Mouse (Mus musculus): ENCODE results near the gene 0610040J01Rik. TPM values are rescaled to one million over a fixed set of nuclear protein-coding genes. Genes with fewer than 3 reads are reported as not detected.
A peak's percentile ranks its signal among the peaks of the same experiment; 100 is the strongest.

The 0610040J01Rik gene
- total and polyA plus RNA-seq, 3 experiments, result not detected

GRCm38 (mm10) chr5:63907513-63907912, 95.3 kb downstream of the 0610040J01Rik start:
- no peaks in the 10 kb centered on the region for H3K9me3 ChIP-seq (replicated peaks)
- no peaks in the 10 kb centered on the region for H3K27me3 ChIP-seq (ENCODE audit: insufficient read depth, low read length)
- no peak overlapping the region for H3K4me3 ChIP-seq (ENCODE audit: low read depth, low read length)
- no peak for DNase-seq (ENCODE audit: low spot score)
- TF ChIP-seq GATA2 (IDR thresholded peaks at IDR 0.05; ENCODE audit: borderline replicate concordance, low read depth, low read length) (no peak), POLR2AphosphoS5 (IDR thresholded peaks at IDR 0.05; ENCODE audit: insufficient replicate concordance, low read depth, low read length) (no peak), CTCF (IDR thresholded peaks at IDR 0.05; ENCODE audit: low read depth, low read length) (no peak), GATA1 (IDR thresholded peaks at IDR 0.05; ENCODE audit: borderline replicate concordance, low read length) (no peak), TAL1 (conservative IDR thresholded peaks at IDR 0.05; ENCODE audit: low read depth, low read length) (no peak)
- no peak for ATAC-seq (ENCODE audit: extremely low read depth, insufficient number of reproducible peaks, low FRiP score, poor library complexity, severe bottlenecking)
- peaks cover 10% of the 10 kb centered on the region for H3K36me3 ChIP-seq (replicated peaks)
- no peaks in the 10 kb centered on the region; the same call in 1 of the 2 replicates for H3K4me1 ChIP-seq (ENCODE audit: insufficient read depth, low read depth, low read length)

- Histone ChIP-seq H3K4me1 (ENCODE audit: insufficient read depth, low read depth, low read length) (no peaks in the 10 kb centered on the region; the same call in 1 of the 2 replicates), H3K27me3 (ENCODE audit: insufficient read depth, low read length) (no peaks in the 10 kb centered on the region), H3K36me3 (replicated peaks) (peaks cover 15% of the 10 kb centered on the region), H3K9me3 (replicated peaks) (no peaks in the 10 kb centered on the region), H3K4me3 (ENCODE audit: low read depth, low read length) (no peak overlapping the region)
- no peak for ATAC-seq (ENCODE audit: extremely low read depth, insufficient number of reproducible peaks, low FRiP score, poor library complexity, severe bottlenecking)
- no peak for TF ChIP-seq TAL1 (conservative IDR thresholded peaks at IDR 0.05; ENCODE audit: low read depth, low read length)
- no peak for DNase-seq (ENCODE audit: low spot score)
Measured at GRCm38 (mm10) chr5:63910171-63910960, 98.2 kb downstream of the 0610040J01Rik start.

DNA sequence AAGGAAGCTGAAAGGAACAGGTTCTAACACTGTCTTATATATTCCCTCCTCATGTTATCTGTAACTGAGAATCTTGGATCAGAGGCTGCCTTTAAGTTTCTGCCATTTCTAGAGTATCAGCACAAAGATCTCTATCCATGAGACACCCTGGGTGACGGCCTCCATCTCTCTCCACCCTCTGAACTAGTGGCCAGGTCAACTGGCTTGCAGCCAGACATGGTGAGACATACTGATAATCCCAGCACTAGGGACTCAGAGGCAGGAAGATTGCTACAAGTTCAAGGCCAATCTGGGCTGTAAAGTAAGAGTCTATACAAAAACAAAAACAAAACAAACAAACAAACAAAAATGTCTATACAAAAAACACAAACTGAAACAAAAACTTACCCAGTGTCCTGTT, 102.7 kb downstream of the 0610040J01Rik start:
- TF ChIP-seq TAL1 (conservative IDR thresholded peaks at IDR 0.05; ENCODE audit: low read depth, low read length) (no peak), POLR2AphosphoS5 (IDR thresholded peaks at IDR 0.05; ENCODE audit: insufficient replicate concordance, low read depth, low read length) (no peak), GATA2 (IDR thresholded peaks at IDR 0.05; ENCODE audit: borderline replicate concordance, low read depth, low read length) (no peak), GATA1 (IDR thresholded peaks at IDR 0.05; ENCODE audit: borderline replicate concordance, low read length) (no peak)
- H3K9me3 ChIP-seq (replicated peaks), result no peaks in the 10 kb centered on the region
- H3K4me1 ChIP-seq (ENCODE audit: insufficient read depth, low read depth, low read length), result no peaks in the 10 kb centered on the region
- H3K4me3 ChIP-seq (ENCODE audit: low read depth, low read length), result no peak overlapping the region
- peaks cover 28% of the 10 kb centered on the region for H3K36me3 ChIP-seq (replicated peaks)
- no peak for DNase-seq (ENCODE audit: low spot score)
- ATAC-seq (ENCODE audit: extremely low read depth, insufficient number of reproducible peaks, low FRiP score, poor library complexity, severe bottlenecking), result no peak
- H3K27me3 ChIP-seq (ENCODE audit: insufficient read depth, low read length), result no peaks in the 10 kb centered on the region

DNA sequence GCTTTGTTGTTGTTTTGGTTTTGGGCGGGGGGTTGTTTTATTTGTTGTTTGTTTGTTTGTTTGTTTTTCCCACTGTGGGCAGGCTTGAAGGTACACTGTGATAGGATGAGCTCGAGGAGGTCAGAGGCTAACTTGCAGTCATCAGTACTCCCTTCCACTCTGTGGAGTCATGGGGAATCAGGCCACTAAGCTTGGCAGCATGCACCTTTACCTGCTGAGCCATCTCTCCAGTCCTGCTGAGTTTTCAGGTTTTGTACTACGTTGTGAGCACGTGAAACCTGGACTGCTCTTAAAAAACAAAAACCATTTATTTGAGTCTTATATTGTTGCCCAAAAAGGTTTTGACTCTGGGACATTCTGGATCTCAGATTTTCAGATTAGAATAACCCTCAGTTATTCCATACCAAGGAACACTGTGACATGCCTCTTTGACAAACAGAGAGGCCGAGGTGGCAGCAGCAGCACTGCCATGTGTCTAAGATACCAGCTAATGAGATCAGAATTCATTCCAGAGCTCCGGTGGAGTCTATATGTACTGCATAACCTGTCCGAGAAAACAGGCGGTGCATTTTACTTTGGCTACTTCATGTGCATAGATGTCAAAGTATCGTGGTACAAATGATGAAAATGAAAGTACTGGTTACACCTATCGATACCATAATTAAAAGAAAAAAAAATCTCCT, 104.4 kb downstream of the 0610040J01Rik start:
- H3K27me3 ChIP-seq (ENCODE audit: insufficient read depth, low read length), result no peaks in the 10 kb centered on the region
- no peaks in the 10 kb centered on the region for H3K9me3 ChIP-seq (replicated peaks)
- H3K4me1 ChIP-seq (ENCODE audit: insufficient read depth, low read depth, low read length), result no peaks in the 10 kb centered on the region
- no peak for TF ChIP-seq CTCF (IDR thresholded peaks at IDR 0.05; ENCODE audit: low read depth, low read length)
- TF ChIP-seq TAL1 (conservative IDR thresholded peaks at IDR 0.05; ENCODE audit: low read depth, low read length), result no peak
- no peak for TF ChIP-seq POLR2AphosphoS5 (IDR thresholded peaks at IDR 0.05; ENCODE audit: insufficient replicate concordance, low read depth, low read length)
- TF ChIP-seq GATA2 (IDR thresholded peaks at IDR 0.05; ENCODE audit: borderline replicate concordance, low read depth, low read length), result no peak
- no peak for TF ChIP-seq GATA1 (IDR thresholded peaks at IDR 0.05; ENCODE audit: borderline replicate concordance, low read length)
- H3K36me3 ChIP-seq (replicated peaks), result peaks cover 18% of the 10 kb centered on the region
- DNase-seq (ENCODE audit: low spot score), result no peak
- H3K4me3 ChIP-seq (ENCODE audit: low read depth, low read length), result no peak overlapping the region
- peak; percentile 8; the same call in 1 of the 2 replicates for ATAC-seq (ENCODE audit: extremely low read depth, insufficient number of reproducible peaks, low FRiP score, poor library complexity, severe bottlenecking)

GRCm38 (mm10) chr5:63918201-63918600, 106.0 kb downstream of the 0610040J01Rik start:
- no peak for DNase-seq (ENCODE audit: low spot score)
- TF ChIP-seq POLR2AphosphoS5 (IDR thresholded peaks at IDR 0.05; ENCODE audit: insufficient replicate concordance, low read depth, low read length), result no peak
- no peak for TF ChIP-seq GATA2 (IDR thresholded peaks at IDR 0.05; ENCODE audit: borderline replicate concordance, low read depth, low read length)
- TF ChIP-seq GATA1 (IDR thresholded peaks at IDR 0.05; ENCODE audit: borderline replicate concordance, low read length), result no peak
- TF ChIP-seq CTCF (IDR thresholded peaks at IDR 0.05; ENCODE audit: low read depth, low read length), result no peak
- TF ChIP-seq TAL1 (conservative IDR thresholded peaks at IDR 0.05; ENCODE audit: low read depth, low read length), result no peak
- H3K27me3 ChIP-seq (ENCODE audit: insufficient read depth, low read length), result no peaks in the 10 kb centered on the region
- no peaks in the 10 kb centered on the region for H3K9me3 ChIP-seq (replicated peaks)
- peaks cover 28% of the 10 kb centered on the region for H3K36me3 ChIP-seq (replicated peaks)
- H3K4me3 ChIP-seq (ENCODE audit: low read depth, low read length), result no peak overlapping the region
- no peaks in the 10 kb centered on the region for H3K4me1 ChIP-seq (ENCODE audit: insufficient read depth, low read depth, low read length)
- no peak for ATAC-seq (ENCODE audit: extremely low read depth, insufficient number of reproducible peaks, low FRiP score, poor library complexity, severe bottlenecking)

DNA sequence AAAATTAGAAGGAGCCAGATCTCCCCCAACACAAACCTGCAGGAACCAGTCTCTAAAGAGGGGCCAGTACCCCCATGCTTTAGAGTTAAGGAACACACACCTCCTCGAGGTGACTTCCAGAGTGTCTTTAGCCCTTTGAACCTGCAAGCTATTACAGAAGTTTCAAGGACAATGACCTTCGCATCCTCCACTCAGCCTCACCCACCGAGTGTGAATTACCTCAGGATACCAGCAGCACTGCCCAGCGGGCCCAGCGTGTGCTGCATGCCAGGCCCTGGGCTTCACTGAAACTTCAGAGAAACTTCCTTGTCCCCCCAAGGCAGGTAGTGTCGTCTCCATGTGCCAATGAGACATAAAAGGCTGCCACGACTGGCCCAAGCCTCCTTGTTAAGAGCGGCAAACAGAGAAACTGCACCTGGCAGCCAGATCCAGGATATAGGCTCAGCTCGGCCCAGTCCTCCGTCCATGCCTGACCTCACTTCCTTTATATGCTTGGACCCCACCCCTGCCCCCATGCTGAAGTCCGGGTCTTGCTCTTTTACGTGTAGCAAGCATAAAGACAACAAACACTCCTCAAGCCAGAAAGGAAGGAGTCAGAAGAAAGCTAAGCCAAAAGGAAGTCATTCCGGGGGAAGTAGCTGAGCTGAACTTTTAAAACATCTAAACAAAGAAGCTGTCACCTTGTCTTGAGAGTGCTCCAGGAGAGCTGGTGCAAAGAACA, 111.3 kb downstream of the 0610040J01Rik start:
- peaks cover 61% of the 10 kb centered on the region for H3K36me3 ChIP-seq (replicated peaks)
- TF ChIP-seq CTCF (IDR thresholded peaks at IDR 0.05; ENCODE audit: low read depth, low read length) (no peak), TAL1 (conservative IDR thresholded peaks at IDR 0.05; ENCODE audit: low read depth, low read length) (no peak), GATA1 (IDR thresholded peaks at IDR 0.05; ENCODE audit: borderline replicate concordance, low read length) (no peak), GATA2 (IDR thresholded peaks at IDR 0.05; ENCODE audit: borderline replicate concordance, low read depth, low read length) (no peak), POLR2AphosphoS5 (IDR thresholded peaks at IDR 0.05; ENCODE audit: insufficient replicate concordance, low read depth, low read length) (no peak)

More for the DNA sequence above, 111.3 kb downstream of the 0610040J01Rik start:
- Histone ChIP-seq H3K9me3 (replicated peaks) (peaks cover 7% of the 10 kb centered on the region), H3K27me3 (ENCODE audit: insufficient read depth, low read length) (no peaks in the 10 kb centered on the region), H3K4me3 (ENCODE audit: low read depth, low read length) (no peak overlapping the region), H3K4me1 (ENCODE audit: insufficient read depth, low read depth, low read length) (no peaks in the 10 kb centered on the region)
- ATAC-seq (ENCODE audit: extremely low read depth, insufficient number of reproducible peaks, low FRiP score, poor library complexity, severe bottlenecking), result no peak
- DNase-seq (ENCODE audit: low spot score), result no peak

All from G1E (cell line).